Mouse (Mus musculus): ENCODE data around the gene Pdgfd.

The Pdgfd gene

GRCm38 (mm10) chr9:6325408-6325807 lies 157.0 kb downstream of the Pdgfd start:
- DNase-seq: no peak

DNA sequence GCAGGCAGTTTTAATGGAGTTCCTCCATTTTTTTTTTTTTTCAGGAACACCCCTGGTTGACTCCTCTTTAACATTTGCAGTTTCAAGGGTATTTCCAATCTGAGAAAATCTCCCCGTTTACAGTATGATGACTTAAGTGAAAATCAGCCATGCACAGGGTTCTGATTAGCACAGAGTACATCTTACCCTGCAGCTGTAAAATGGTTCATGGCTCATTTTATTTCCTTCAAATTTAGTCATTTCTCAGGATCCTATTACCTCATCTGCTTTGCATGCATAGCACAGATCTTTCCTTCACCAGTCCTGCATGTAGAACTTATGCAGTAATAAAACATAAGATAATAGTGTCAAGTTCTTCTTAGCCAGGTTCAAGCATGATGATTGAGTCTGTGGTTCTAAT lies 165.1 kb downstream of the Pdgfd start:
- DNase-seq: no peak

- DNase-seq: no peak
Measured at GRCm38 (mm10) chr9:6336236-6336635, 167.9 kb downstream of the Pdgfd start.

DNA sequence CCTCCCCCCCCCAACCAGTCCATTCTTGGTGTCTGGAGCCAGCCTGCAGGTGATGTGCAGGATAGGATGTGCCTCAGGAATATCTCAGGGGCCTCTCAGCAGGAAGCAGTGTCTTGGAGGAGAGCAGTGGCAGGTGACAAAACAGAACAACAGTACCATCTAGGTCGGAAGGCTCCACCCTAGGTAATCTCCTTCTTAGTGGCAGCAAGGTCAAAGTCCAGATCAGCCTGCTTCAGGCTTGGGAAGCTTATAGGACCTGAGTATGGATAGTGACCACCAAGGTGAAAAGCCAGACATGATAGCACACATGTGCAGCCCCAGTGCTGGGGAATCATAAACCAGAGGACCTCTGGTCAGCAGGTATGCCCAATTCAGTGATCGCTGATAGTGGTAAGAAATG lies 169.5 kb downstream of the Pdgfd start:
- no peak for DNase-seq

- no peak for DNase-seq
Measured at GRCm38 (mm10) chr9:6338344-6338743, 170.0 kb downstream of the Pdgfd start.

DNA sequence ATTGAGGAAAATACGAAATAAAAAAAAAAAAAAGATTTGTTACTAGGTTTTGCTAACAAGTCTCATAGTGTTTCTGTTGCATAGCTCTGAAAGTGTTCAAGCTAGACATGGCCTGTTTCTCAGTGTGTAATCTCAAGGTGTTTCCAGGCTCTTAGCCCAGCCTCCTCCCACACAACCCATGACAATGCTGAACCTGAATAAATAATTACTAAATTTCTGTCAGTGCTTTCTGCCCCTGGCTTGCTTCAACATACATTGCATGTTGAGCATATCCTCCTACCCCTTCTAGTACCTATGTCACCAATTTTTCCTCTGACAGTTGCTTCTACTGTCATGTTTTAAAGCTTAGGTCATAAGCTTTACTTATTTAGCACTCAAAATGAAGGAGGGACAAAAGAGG lies 171.0 kb downstream of the Pdgfd start:
- DNase-seq: no peak

DNA sequence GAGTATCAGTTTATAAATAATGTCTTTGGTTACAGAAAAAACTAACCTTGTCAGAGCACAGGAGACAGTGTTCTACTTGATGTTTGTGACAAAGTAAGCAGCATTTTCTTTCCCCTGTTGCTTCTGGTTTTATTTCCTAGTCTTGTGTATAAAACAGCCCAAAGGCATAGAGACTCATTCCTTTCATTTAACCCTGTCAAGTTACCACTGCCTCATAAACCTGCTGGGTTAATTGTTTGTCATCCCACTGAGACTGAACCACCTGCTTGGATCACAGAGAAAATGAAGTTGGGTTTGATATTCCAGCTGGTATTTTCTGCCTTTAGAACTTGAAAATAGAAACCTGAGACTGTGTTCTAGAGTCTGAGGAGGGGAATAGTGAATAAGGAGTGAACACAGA lies 172.4 kb downstream of the Pdgfd start:
- DNase-seq: no peak

DNA sequence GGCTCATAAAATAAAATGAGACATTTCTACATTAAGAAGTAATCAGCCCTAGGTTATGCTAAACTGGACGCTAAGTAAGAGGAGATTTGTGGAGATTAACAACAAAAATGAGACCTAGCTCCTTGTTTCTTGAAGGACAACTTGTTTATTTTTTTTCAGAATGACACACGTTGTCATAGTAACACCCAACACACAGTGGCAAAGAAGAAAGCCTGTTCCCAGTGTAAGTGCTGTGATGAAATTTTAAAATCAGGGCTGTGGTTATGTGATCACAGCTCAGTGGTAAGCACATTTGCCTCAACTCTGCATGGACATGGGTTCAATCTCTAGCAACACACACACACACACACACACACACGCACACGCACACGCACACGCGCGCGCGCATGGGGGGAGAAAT lies 174.5 kb downstream of the Pdgfd start:
- no peak for DNase-seq

GRCm38 (mm10) chr9:6344514-6344913 lies 176.1 kb downstream of the Pdgfd start:
- no peak for DNase-seq

GRCm38 (mm10) chr9:6344924-6345323 lies 176.5 kb downstream of the Pdgfd start:
- peak; percentile 42 for DNase-seq

DNA sequence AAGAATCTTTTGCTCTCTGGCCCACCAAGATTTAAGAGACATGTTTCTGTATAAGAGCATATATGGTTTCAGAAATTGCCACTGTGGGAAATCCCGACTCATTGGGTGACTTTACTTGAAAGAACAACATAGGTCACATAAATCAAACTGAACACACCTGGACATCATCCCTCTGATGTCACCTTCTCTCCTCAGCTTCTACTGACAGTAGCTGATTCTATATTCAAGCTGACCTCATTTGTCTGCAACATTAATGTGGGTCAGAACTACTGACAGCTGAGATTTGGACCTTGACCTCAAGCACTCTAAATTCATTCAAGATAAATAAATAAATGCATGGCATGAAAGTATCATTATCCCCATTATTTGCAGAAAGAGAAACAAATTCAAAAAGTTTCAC lies 177.0 kb downstream of the Pdgfd start:
- no peak for DNase-seq

DNA sequence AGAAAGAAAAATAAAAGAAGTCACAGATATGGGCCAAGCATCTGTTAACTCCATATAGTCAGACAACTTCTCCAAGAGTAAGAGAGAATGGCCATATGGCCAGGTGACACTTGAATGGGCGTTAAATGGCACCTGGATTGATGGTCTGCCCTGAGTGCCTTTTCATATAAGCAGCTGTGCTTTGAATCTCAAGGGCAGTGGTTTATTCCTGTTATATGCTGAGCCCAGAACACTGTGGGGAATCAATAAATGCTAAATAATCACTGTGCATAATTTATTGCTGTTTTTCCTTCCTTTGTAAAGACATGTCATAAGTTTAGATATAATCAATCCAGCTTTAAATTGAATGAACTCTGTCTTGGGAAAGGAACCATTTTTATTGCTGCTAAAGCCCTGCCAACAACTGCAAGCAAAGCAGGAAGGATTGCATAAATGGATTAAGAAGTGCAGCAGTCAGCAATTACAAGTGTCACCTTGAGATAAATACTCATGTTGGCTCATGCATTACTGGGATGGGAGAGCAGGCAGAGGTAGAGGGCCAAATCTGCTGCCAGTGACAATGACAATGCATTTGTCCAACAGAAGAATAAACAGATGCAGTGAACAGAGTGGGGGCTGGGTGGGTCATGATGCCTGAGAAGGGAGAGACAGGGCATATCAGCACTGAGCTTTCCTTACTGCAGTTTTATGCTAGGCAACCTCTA lies 185.0 kb downstream of the Pdgfd start:
- DNase-seq: no peak

DNA sequence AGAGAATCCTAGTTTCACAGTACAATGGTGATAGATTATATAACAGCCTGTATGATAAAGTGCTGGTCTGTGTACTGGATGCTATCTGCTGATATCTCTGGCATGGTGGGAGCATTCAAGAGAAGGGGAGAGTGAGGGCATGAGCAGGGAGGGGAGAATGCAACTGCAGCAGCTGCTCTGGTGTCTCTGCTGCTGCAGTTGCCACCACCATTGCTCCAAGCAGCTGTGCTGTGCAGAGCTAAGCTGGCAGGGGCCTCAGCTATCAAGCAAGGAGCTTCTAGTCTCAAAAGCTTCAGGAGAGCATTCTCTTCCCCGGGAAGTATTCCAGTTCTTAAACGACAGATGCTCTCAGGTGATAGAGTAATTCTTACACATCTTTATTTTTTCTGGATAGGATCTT lies 192.4 kb downstream of the Pdgfd start:
- no peak for DNase-seq

- DNase-seq: no peak
Measured at GRCm38 (mm10) chr9:6366550-6366949, 198.2 kb downstream of the Pdgfd start.

DNA sequence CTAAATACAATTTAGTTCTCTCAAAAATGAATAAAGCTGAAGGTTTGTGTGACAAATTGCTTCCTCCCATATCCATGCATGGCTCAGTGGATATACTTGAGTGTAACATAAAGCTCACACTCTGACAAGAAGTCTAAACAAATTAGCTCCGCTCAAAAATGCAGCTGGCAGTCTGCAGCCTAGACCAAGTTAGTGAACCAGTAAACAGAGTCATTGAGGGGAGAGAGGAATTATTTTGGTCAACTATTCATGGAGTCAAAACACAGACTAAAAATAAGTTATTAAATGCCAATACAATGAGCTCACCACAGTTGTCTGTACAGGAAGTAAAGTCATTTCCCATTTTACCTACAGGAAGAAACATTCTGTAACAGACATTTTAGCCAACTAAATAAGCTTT lies 233.4 kb downstream of the Pdgfd start:
- no peak for DNase-seq

DNA sequence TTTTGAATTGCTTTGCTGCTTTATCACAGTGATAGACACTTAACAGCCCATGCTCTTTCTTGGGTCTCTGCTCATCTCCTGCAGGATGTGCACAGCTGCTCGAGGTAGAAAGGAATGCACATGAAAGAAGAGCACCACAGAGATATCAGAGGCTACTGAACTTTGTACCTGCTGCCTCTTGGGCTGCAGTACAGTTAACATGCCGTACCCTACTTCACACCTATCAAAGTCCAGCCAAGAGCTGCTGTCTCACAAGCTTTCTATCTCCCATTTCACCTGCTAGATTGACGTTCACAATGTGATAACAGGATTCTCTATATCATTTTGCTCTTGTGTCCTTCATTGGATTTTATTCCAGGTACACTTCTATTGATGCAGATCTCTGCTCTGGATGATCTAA lies 238.2 kb downstream of the Pdgfd start:
- no peak for DNase-seq

DNA sequence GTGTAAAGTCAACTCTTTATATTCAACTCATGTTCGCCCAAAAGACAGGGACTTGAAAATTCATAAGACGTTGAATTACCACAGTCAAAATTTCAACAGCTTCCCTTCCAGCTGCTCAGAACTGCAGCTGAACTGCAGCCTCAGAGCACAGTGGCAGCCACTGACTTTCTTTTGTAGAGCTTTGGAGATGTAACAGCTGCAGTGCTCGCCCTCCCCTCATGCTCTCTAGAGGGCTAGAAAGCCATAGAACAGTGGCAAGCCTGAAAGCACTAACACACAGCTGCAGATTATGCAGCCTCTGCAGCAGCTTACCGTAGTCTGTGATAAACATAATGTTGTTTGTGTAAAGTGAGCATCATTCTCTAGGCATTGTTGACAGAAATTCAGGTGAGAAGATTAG lies 239.6 kb downstream of the Pdgfd start:
- peak; percentile 10 for DNase-seq

DNA sequence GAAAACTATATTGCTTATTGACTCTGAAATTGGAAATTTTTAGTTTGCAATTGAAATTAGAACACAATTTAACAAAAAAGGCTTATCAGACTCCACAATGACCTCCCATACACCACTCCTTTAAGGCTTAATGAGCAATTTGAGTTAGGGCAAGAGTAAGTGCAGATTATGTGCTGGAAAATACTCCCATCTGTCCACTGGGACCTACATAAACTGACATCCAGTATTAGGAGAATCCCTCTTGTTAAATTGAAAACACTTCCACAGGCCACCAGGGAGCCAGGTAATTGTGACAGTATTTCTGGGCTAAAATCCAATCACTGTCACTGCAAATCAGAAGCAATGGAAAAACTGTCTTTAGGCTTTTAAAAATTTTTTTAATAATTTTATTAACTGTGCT lies 256.2 kb downstream of the Pdgfd start:
- no peak for DNase-seq

Data from embryo, embryonic 11 days (tissue).